In the genomic region with DNA sequence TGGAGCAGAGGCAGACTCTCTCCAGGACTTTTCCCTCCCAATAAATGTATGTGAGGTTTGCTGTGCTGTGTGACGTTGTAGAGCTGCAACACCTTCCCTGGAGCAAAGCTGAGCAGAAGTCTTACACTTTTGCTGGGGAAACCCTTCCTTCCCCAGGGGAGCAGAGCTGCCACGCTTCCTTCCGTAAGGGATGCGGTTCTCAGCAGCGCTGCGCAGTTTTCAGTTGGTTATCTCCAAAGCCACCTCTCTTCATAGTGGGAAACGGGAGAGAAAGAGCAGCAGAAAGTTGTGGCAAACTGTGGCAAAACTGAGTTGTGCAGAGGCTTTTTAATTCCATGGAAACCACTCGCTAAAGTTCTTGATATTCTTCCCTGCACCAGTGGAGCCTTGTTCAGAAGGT, we compare ENCODE assay signal across 23 mouse cellular contexts. TPM values are rescaled to one million over a fixed set of nuclear protein-coding genes. Genes with fewer than 3 reads are reported as not detected.
A peak's percentile ranks its signal among the peaks of the same experiment; 100 is the strongest.
DNase-seq lines count a peak whose midpoint lies in the region; ATAC-seq and TF ChIP-seq lines count a peak whose summit lies in the region.
"Had no signal": no experiment of that assay in that cellular context is flagged by ENCODE, and none has a peak within 500 bp of the region (broad histone marks: within the 10 kb centered on the region; RNA-seq: fewer than 3 reads in every experiment).

No protein-coding gene starts in this region.

- H3K36me3 ChIP-seq in heart, embryonic 11.5 days (ENCODE audit: control insufficient read depth, insufficient read depth, low read length): no peaks in the 10 kb centered on the region
- no peaks in the 10 kb centered on the region for H3K36me3 ChIP-seq in heart, adult 2 months (ENCODE audit: control insufficient read depth, insufficient read depth, low read length)
- no peaks in the 10 kb centered on the region for H3K36me3 ChIP-seq in liver, embryonic 11.5 days (ENCODE audit: control insufficient read depth, insufficient read depth, low read length)
- H3K36me3 ChIP-seq in liver, postnatal 0 days (replicated peaks; ENCODE audit: insufficient read depth, low read length): no peaks in the 10 kb centered on the region
- peaks cover 0 to 17% of the 10 kb centered on the region in 2 experiments; a peak in 2 of 4 replicates for H3K36me3 ChIP-seq in MEL (ENCODE audit: control insufficient read depth in 1 of 2, insufficient read depth in 2 of 2, low read length in 2 of 2)
- H3K36me3 ChIP-seq in liver, embryonic 15.5 days (replicated peaks): no peaks in the 10 kb centered on the region
- H3K36me3 ChIP-seq in kidney, embryonic 16.5 days (ENCODE audit: insufficient read depth, low read length): no peaks in the 10 kb centered on the region
- H3K36me3 ChIP-seq: forebrain, embryonic 10.5 days; heart, embryonic 10.5 days; hindbrain, embryonic 13.5 days had no signal

- no peaks in the 10 kb centered on the region for H3K79me2 ChIP-seq in heart, adult 2 months (replicated peaks; ENCODE audit: control insufficient read depth, insufficient read depth, low read length)
- H3K79me2 ChIP-seq in MEL (ENCODE audit: control insufficient read depth, insufficient read depth, low read length, poor library complexity): no peaks in the 10 kb centered on the region

- H3K9me3 ChIP-seq in heart, embryonic 11.5 days (replicated peaks; ENCODE audit: control insufficient read depth, low read length): no peaks in the 10 kb centered on the region
- no peaks in the 10 kb centered on the region for H3K9me3 ChIP-seq in liver, embryonic 11.5 days (ENCODE audit: control insufficient read depth, low read length)
- H3K9me3 ChIP-seq in liver, postnatal 0 days (ENCODE audit: low read length): no peaks in the 10 kb centered on the region
- no peaks in the 10 kb centered on the region for H3K9me3 ChIP-seq in MEL (replicated peaks; ENCODE audit: insufficient read depth, low read length)
- no peaks in the 10 kb centered on the region for H3K9me3 ChIP-seq in liver, embryonic 15.5 days (replicated peaks)
- H3K9me3 ChIP-seq in kidney, embryonic 16.5 days (ENCODE audit: low read length): no peaks in the 10 kb centered on the region
- H3K9me3 ChIP-seq: forebrain, embryonic 13.5 days; heart, embryonic 10.5 days; hindbrain, embryonic 13.5 days had no signal

- H3K4me1 ChIP-seq in heart, embryonic 11.5 days (ENCODE audit: control insufficient read depth, insufficient read depth, low read length): no peaks in the 10 kb centered on the region
- no peaks in the 10 kb centered on the region for H3K4me1 ChIP-seq in heart, adult 2 months (ENCODE audit: control insufficient read depth, insufficient read depth, low read length)
- H3K4me1 ChIP-seq in liver, embryonic 11.5 days (replicated peaks; ENCODE audit: control insufficient read depth, insufficient read depth, low read length): peaks cover 17% of the 10 kb centered on the region
- H3K4me1 ChIP-seq in liver, postnatal 0 days (ENCODE audit: insufficient read depth): peaks cover 9% of the 10 kb centered on the region; the same call in 1 of the 2 replicates
- H3K4me1 ChIP-seq in MEL (ENCODE audit: control insufficient read depth in 1 of 2, insufficient read depth in 2 of 2, low read length in 2 of 2): peaks cover 2 to 14% of the 10 kb centered on the region in 2 experiments
- peaks cover 30% of the 10 kb centered on the region for H3K4me1 ChIP-seq in liver, embryonic 15.5 days (replicated peaks)
- no peaks in the 10 kb centered on the region for H3K4me1 ChIP-seq in kidney, embryonic 16.5 days (ENCODE audit: insufficient read depth, low read length)
- H3K4me1 ChIP-seq: forebrain, embryonic 13.5 days; hindbrain, embryonic 13.5 days had no signal

- no peak for TF ChIP-seq RAD21 in MEL (IDR thresholded peaks at IDR 0.05; ENCODE audit: low read depth, low read length)

- no peak for DNase-seq in heart, adult 2 months
- DNase-seq in liver, embryonic 11.5 days (ENCODE audit: low spot score): no peak
- DNase-seq in liver, postnatal 0 days: no peak
- peak; percentile 73 for DNase-seq in MEL (ENCODE audit: low read depth, low spot score)
- DNase-seq in urinary bladder, adult 2 months (ENCODE audit: low spot score): no peak
- DNase-seq: adrenal gland, postnatal 10 days; adrenal gland, postnatal 36 days; cerebellum, adult 18-20 months; cerebellum, adult 9-10 months; cerebellum, postnatal 14 days; gastrocnemius, adult 2 months; gastrocnemius, postnatal 14 days; heart, adult 11 months; heart, postnatal 14 days had no signal

- no peak for ATAC-seq in heart, embryonic 11.5 days (replicated peaks; ENCODE audit: insufficient number of reproducible peaks, low FRiP score, low TSS enrichment)
- no peak for ATAC-seq in liver, embryonic 11.5 days (replicated peaks; ENCODE audit: low FRiP score)
- no peak for ATAC-seq in liver, postnatal 0 days
- no peak for ATAC-seq in liver, embryonic 15.5 days (ENCODE audit: insufficient read depth)
- ATAC-seq in kidney, embryonic 16.5 days (ENCODE audit: low FRiP score, low TSS enrichment): no peak
- ATAC-seq: forebrain, embryonic 13.5 days; forebrain, embryonic 16.5 days; hindbrain, embryonic 16.5 days had no signal

- TF ChIP-seq POLR2A in heart, adult 2 months (IDR thresholded peaks at IDR 0.05; ENCODE audit: insufficient read depth, low read depth, low read length): no peak
- peak in 1 of 2 experiments; percentile 42; a peak in 1 of 4 replicates for TF ChIP-seq POLR2A in MEL (IDR thresholded peaks at IDR 0.05; ENCODE audit: control insufficient read depth in 1 of 2, insufficient read depth in 1 of 2, low read depth in 1 of 2, low read length in 2 of 2, poor library complexity in 1 of 2)

- no peak for TF ChIP-seq EP300 in heart, adult 2 months (IDR thresholded peaks at IDR 0.05; ENCODE audit: insufficient read depth, low read depth, low read length)
- no peak for TF ChIP-seq EP300 in liver, postnatal 0 days (IDR thresholded peaks at IDR 0.05; ENCODE audit: low read depth)
- peak; percentile 45 to 59; a peak in 3 of 4 replicates for TF ChIP-seq EP300 in MEL (IDR thresholded peaks at IDR 0.05; ENCODE audit: low read depth in 1 of 2, low read length in 2 of 2)

- intact Hi-C loops in heart, adult 2 months (cut with DNase I): loop anchor here (2.0 kb wide), 1 partner anchor 57 kb away; a partner anchor contains a TSS

- no peak overlapping the region for H3K4me3 ChIP-seq in heart, embryonic 11.5 days (ENCODE audit: low read depth, low read length)
- no peak overlapping the region for H3K4me3 ChIP-seq in heart, adult 2 months
- H3K4me3 ChIP-seq in liver, embryonic 11.5 days (ENCODE audit: low read depth, low read length): no peak overlapping the region
- H3K4me3 ChIP-seq in liver, postnatal 0 days (ENCODE audit: low read depth, low read length): no peak overlapping the region
- peak overlapping the region; percentile 74 to 82 for H3K4me3 ChIP-seq in MEL (ENCODE audit: control insufficient read depth in 1 of 2, insufficient read depth in 1 of 2, low read depth in 2 of 2, low read length in 2 of 2)
- H3K4me3 ChIP-seq in liver, embryonic 15.5 days (replicated peaks): no peak overlapping the region
- no peak overlapping the region for H3K4me3 ChIP-seq in kidney, embryonic 16.5 days (ENCODE audit: low read length)
- H3K4me3 ChIP-seq: forebrain, embryonic 13.5 days; hindbrain, embryonic 13.5 days had no signal

- no peak for TF ChIP-seq CTCF in heart, adult 2 months (IDR thresholded peaks at IDR 0.05)
- no peak for TF ChIP-seq CTCF in liver, postnatal 0 days (IDR thresholded peaks at IDR 0.05; ENCODE audit: low read depth)
- no peak for TF ChIP-seq CTCF in MEL (IDR thresholded peaks at IDR 0.05 in 2 of 3, conservative IDR thresholded peaks at IDR 0.05 in 1 of 3; ENCODE audit: control insufficient read depth in 1 of 3, insufficient read depth in 1 of 3, low read depth in 2 of 3, low read length in 3 of 3, poor library complexity in 1 of 3, severe bottlenecking in 1 of 3)

- no peaks in the 10 kb centered on the region for H3K27me3 ChIP-seq in heart, embryonic 11.5 days (ENCODE audit: control insufficient read depth, insufficient read depth, low read length)
- H3K27me3 ChIP-seq in heart, adult 2 months (ENCODE audit: control insufficient read depth, insufficient read depth, low read length): no peaks in the 10 kb centered on the region
- H3K27me3 ChIP-seq in liver, embryonic 11.5 days (replicated peaks; ENCODE audit: control insufficient read depth, insufficient read depth, low read length): no peaks in the 10 kb centered on the region
- H3K27me3 ChIP-seq in liver, postnatal 0 days (ENCODE audit: insufficient read depth, low read length): no peaks in the 10 kb centered on the region
- no peaks in the 10 kb centered on the region for H3K27me3 ChIP-seq in MEL (ENCODE audit: control insufficient read depth in 1 of 2, insufficient read depth in 2 of 2, low read length in 2 of 2)
- H3K27me3 ChIP-seq in liver, embryonic 15.5 days: no peaks in the 10 kb centered on the region
- H3K27me3 ChIP-seq in kidney, embryonic 16.5 days (ENCODE audit: insufficient read depth, low read length): no peaks in the 10 kb centered on the region
- H3K27me3 ChIP-seq: forebrain, embryonic 13.5 days; hindbrain, embryonic 13.5 days had no signal

- no peak overlapping the region for H3K9ac ChIP-seq in heart, embryonic 11.5 days (ENCODE audit: low read depth, low read length)
- H3K9ac ChIP-seq in heart, adult 2 months (ENCODE audit: low read depth, low read length): no peak overlapping the region
- peak overlapping the region; percentile 11; the same call in 1 of the 2 replicates for H3K9ac ChIP-seq in liver, embryonic 11.5 days (ENCODE audit: low read depth, low read length)
- no peak overlapping the region for H3K9ac ChIP-seq in liver, postnatal 0 days (replicated peaks)
- peak overlapping the region; percentile 48 for H3K9ac ChIP-seq in MEL (ENCODE audit: control insufficient read depth, low read depth, low read length, poor library complexity, severe bottlenecking)
- H3K9ac ChIP-seq in liver, embryonic 15.5 days: no peak overlapping the region
- H3K9ac ChIP-seq in kidney, embryonic 16.5 days (replicated peaks; ENCODE audit: low read length): no peak overlapping the region
- H3K9ac ChIP-seq: forebrain, embryonic 13.5 days; hindbrain, embryonic 13.5 days had no signal

- H3K4me2 ChIP-seq in heart, embryonic 11.5 days: peak overlapping the region; percentile 0; the same call in 1 of the 2 replicates
- peak overlapping the region; percentile 59 for H3K4me2 ChIP-seq in liver, embryonic 11.5 days
- no peak overlapping the region for H3K4me2 ChIP-seq in liver, postnatal 0 days (ENCODE audit: low read depth, low read length)
- peak overlapping the region; percentile 76 for H3K4me2 ChIP-seq in liver, embryonic 15.5 days
- no peak overlapping the region for H3K4me2 ChIP-seq in kidney, embryonic 16.5 days (replicated peaks; ENCODE audit: low read depth, low read length)
- H3K4me2 ChIP-seq: forebrain, embryonic 13.5 days; hindbrain, embryonic 13.5 days had no signal

- H3K27ac ChIP-seq in heart, embryonic 11.5 days (ENCODE audit: low read depth, low read length): no peak overlapping the region
- no peak overlapping the region for H3K27ac ChIP-seq in heart, adult 2 months
- peak overlapping the region; percentile 2; the same call in 1 of the 2 replicates for H3K27ac ChIP-seq in liver, embryonic 11.5 days (ENCODE audit: low read depth, low read length)
- H3K27ac ChIP-seq in liver, postnatal 0 days (ENCODE audit: low read depth): no peak overlapping the region
- peak overlapping the region; percentile 65 for H3K27ac ChIP-seq in MEL (ENCODE audit: control insufficient read depth, low read depth, low read length)
- peak overlapping the region; percentile 55 for H3K27ac ChIP-seq in liver, embryonic 15.5 days (replicated peaks)
- H3K27ac ChIP-seq in kidney, embryonic 16.5 days (ENCODE audit: low read length): no peak overlapping the region
- H3K27ac ChIP-seq: forebrain, embryonic 10.5 days; forebrain, embryonic 13.5 days; gastrocnemius, adult 2 months; heart, embryonic 10.5 days; hindbrain, embryonic 13.5 days had no signal

- WGBS in heart, embryonic 11.5 days (ENCODE audit: insufficient replicate concordance): 53% methylated on average over 8 of the region's 8 CpGs
- WGBS in heart, adult 2 months: 50% methylated on average over 8 of the region's 8 CpGs
- 46% methylated on average over 8 of the region's 8 CpGs for WGBS in liver, embryonic 11.5 days
- 60% methylated on average over 8 of the region's 8 CpGs for WGBS in liver, postnatal 0 days (ENCODE audit: insufficient replicate concordance)
- WGBS in liver, embryonic 15.5 days (ENCODE audit: insufficient replicate concordance): 41% methylated on average over 8 of the region's 8 CpGs
- 78% methylated on average over 8 of the region's 8 CpGs for WGBS in kidney, embryonic 16.5 days

RNA-seq across cellular contexts. Expression of a gene that starts 14.3 kb away (rescaled TPM):
- 23.4 and 23.7 TPM in 2 replicates for polyA plus RNA-seq in heart, embryonic 11.5 days (2014; fragmentation: Nextera tagmentation; extraction: Ambion mirVana)
- total RNA-seq in heart, adult 2 months (2021): 10 to 100 TPM; 25.3 to 26.8 TPM
- 14.5 and 18.2 TPM in 2 replicates for polyA plus RNA-seq in heart, adult 2 months (2012; rRNA removed)
- 24.9 and 25.2 TPM in 2 replicates for polyA plus RNA-seq in liver, embryonic 11.5 days (2014; fragmentation: Nextera tagmentation; extraction: Ambion mirVana)
- polyA plus RNA-seq in liver, postnatal 0 days (2015; fragmentation: Nextera tagmentation; extraction: Ambion mirVana): 13.0 and 13.5 TPM in 2 replicates
- total RNA-seq in MEL (2012; rRNA removed): 11.8 and 13.2 TPM in 2 replicates
- 10 to 100 TPM in 1 of 2 experiments, not detected in 1; 13.2 TPM for polyA plus RNA-seq in MEL (2012; ENCODE audit: insufficient read depth in 1 of 2, insufficient read length in 2 of 2, low read depth in 1 of 2, low replicate concordance in 2 of 2, missing spikeins in 1 of 2)
- 11.1 and 11.4 TPM in 2 replicates for polyA plus RNA-seq in liver, embryonic 15.5 days (2015; fragmentation: Nextera tagmentation; extraction: Ambion mirVana)
- 24.5 and 24.9 TPM in 2 replicates for polyA plus RNA-seq in kidney, embryonic 16.5 days (2015; fragmentation: Nextera tagmentation; extraction: Ambion mirVana)
- 20.7 and 21.5 TPM in 2 replicates for polyA plus RNA-seq in urinary bladder, adult 2 months (2012; rRNA removed)

RNA-seq across cellular contexts. Expression of a gene that starts 14.4 kb away (rescaled TPM):
- polyA plus RNA-seq in heart, embryonic 11.5 days (2014; fragmentation: Nextera tagmentation; extraction: Ambion mirVana): 1.0 and 2.0 TPM in 2 replicates
- total RNA-seq in heart, adult 2 months (2021): under 1 TPM; 0.59 to 0.65 TPM
- 0.12 and 0.23 TPM in 2 replicates for polyA plus RNA-seq in heart, adult 2 months (2012; rRNA removed)
- polyA plus RNA-seq in liver, embryonic 11.5 days (2014; fragmentation: Nextera tagmentation; extraction: Ambion mirVana): 1.2 and 1.4 TPM in 2 replicates
- polyA plus RNA-seq in liver, postnatal 0 days (2015; fragmentation: Nextera tagmentation; extraction: Ambion mirVana): 0.29 and 0.30 TPM in 2 replicates
- total RNA-seq in MEL (2012; rRNA removed): 0.85 and 1.1 TPM in 2 replicates
- polyA plus RNA-seq in MEL (2012; ENCODE audit: insufficient read depth in 1 of 2, insufficient read length in 2 of 2, low read depth in 1 of 2, low replicate concordance in 2 of 2, missing spikeins in 1 of 2): 1 to 10 TPM in 1 of 2 experiments, not detected in 1; 1.9 TPM
- polyA plus RNA-seq in liver, embryonic 15.5 days (2015; fragmentation: Nextera tagmentation; extraction: Ambion mirVana): 0.14 and 0.16 TPM in 2 replicates
- polyA plus RNA-seq in kidney, embryonic 16.5 days (2015; fragmentation: Nextera tagmentation; extraction: Ambion mirVana): 1.4 and 3.3 TPM in 2 replicates
- polyA plus RNA-seq in urinary bladder, adult 2 months (2012; rRNA removed): 2.5 and 3.3 TPM in 2 replicates

RNA-seq across cellular contexts. Expression of a gene that starts 18.0 kb away (rescaled TPM):
- 53.7 and 62.6 TPM in 2 replicates for polyA plus RNA-seq in heart, embryonic 11.5 days (2014; fragmentation: Nextera tagmentation; extraction: Ambion mirVana)
- 10 to 100 TPM; 31.8 to 32.3 TPM for total RNA-seq in heart, adult 2 months (2021)
- polyA plus RNA-seq in heart, adult 2 months (2012; rRNA removed): 10.3 and 24.2 TPM in 2 replicates
- polyA plus RNA-seq in liver, embryonic 11.5 days (2014; fragmentation: Nextera tagmentation; extraction: Ambion mirVana): 44.9 and 47.7 TPM in 2 replicates
- polyA plus RNA-seq in liver, postnatal 0 days (2015; fragmentation: Nextera tagmentation; extraction: Ambion mirVana): 3.9 and 5.6 TPM in 2 replicates
- total RNA-seq in MEL (2012; rRNA removed): 24.8 and 27.6 TPM in 2 replicates
- polyA plus RNA-seq in MEL (2012; ENCODE audit: insufficient read depth in 1 of 2, insufficient read length in 2 of 2, low read depth in 1 of 2, low replicate concordance in 2 of 2, missing spikeins in 1 of 2): 100 to 1,000 TPM in 1 of 2 experiments, 10 to 100 TPM in 1; 31.4 to 238 TPM
- 18.1 and 19.4 TPM in 2 replicates for polyA plus RNA-seq in liver, embryonic 15.5 days (2015; fragmentation: Nextera tagmentation; extraction: Ambion mirVana)
- polyA plus RNA-seq in kidney, embryonic 16.5 days (2015; fragmentation: Nextera tagmentation; extraction: Ambion mirVana): 29.9 and 31.5 TPM in 2 replicates
- 40.5 and 48.5 TPM in 2 replicates for polyA plus RNA-seq in urinary bladder, adult 2 months (2012; rRNA removed)

RNA-seq across cellular contexts. Expression of a gene that starts 57.6 kb away (rescaled TPM):
- 229 and 233 TPM in 2 replicates for polyA plus RNA-seq in heart, embryonic 11.5 days (2014; fragmentation: Nextera tagmentation; extraction: Ambion mirVana)
- 10 to 100 TPM; 58.4 to 64.0 TPM for total RNA-seq in heart, adult 2 months (2021)
- polyA plus RNA-seq in heart, adult 2 months (2012; rRNA removed): 4.3 and 10.7 TPM in 2 replicates
- polyA plus RNA-seq in liver, embryonic 11.5 days (2014; fragmentation: Nextera tagmentation; extraction: Ambion mirVana): 317 and 327 TPM in 2 replicates
- 112 and 128 TPM in 2 replicates for polyA plus RNA-seq in liver, postnatal 0 days (2015; fragmentation: Nextera tagmentation; extraction: Ambion mirVana)
- 219 and 221 TPM in 2 replicates for total RNA-seq in MEL (2012; rRNA removed)
- 1,000 to 10,000 TPM in 1 of 2 experiments, 100 to 1,000 TPM in 1; 357 to 1,377 TPM for polyA plus RNA-seq in MEL (2012; ENCODE audit: insufficient read depth in 1 of 2, insufficient read length in 2 of 2, low read depth in 1 of 2, low replicate concordance in 2 of 2, missing spikeins in 1 of 2)
- polyA plus RNA-seq in liver, embryonic 15.5 days (2015; fragmentation: Nextera tagmentation; extraction: Ambion mirVana): 108 and 133 TPM in 2 replicates
- 296 and 313 TPM in 2 replicates for polyA plus RNA-seq in kidney, embryonic 16.5 days (2015; fragmentation: Nextera tagmentation; extraction: Ambion mirVana)
- 103 and 105 TPM in 2 replicates for polyA plus RNA-seq in urinary bladder, adult 2 months (2012; rRNA removed)

Comparison
In these comparisons a context has a peak if more than half of its experiments do, and no peak if none do; other contexts are left out.
1. H3K27ac ChIP-seq: peak in liver, embryonic 11.5 days (single experiment), MEL (single experiment) and liver, embryonic 15.5 days (single experiment); none in heart, embryonic 11.5 days (single experiment), heart, adult 2 months (single experiment), liver, postnatal 0 days (single experiment) and kidney, embryonic 16.5 days (single experiment).
2. H3K4me2 ChIP-seq: peak in heart, embryonic 11.5 days (single experiment), liver, embryonic 11.5 days (single experiment) and liver, embryonic 15.5 days (single experiment); none in liver, postnatal 0 days (single experiment) and kidney, embryonic 16.5 days (single experiment).
3. H3K9ac ChIP-seq: peak in liver, embryonic 11.5 days (single experiment) and MEL (single experiment); none in heart, embryonic 11.5 days (single experiment), heart, adult 2 months (single experiment), liver, postnatal 0 days (single experiment), liver, embryonic 15.5 days (single experiment) and kidney, embryonic 16.5 days (single experiment).
4. H3K4me3 ChIP-seq: peak in MEL (2 of 2); none in heart, embryonic 11.5 days (single experiment), heart, adult 2 months (single experiment), liver, embryonic 11.5 days (single experiment), liver, postnatal 0 days (single experiment), liver, embryonic 15.5 days (single experiment) and kidney, embryonic 16.5 days (single experiment).